Mouse (Mus musculus): ENCODE measurements around the gene Rsf1. TPM values are rescaled to one million over a fixed set of nuclear protein-coding genes. Genes with fewer than 3 reads are reported as not detected.

Rsf1 gene
- polyA plus RNA-seq, 1 experiment from 2014 or later = 19.4 TPM

GRCm38 (mm10) chr7:97707123-97707522 is 127.4 kb downstream of the Rsf1 start:
- Histone ChIP-seq H3K36me3 (ENCODE audit: insufficient read depth) (peaks cover 14% of the 10 kb centered on the region), H3K9ac (no peak overlapping the region), H3K27ac (ENCODE audit: low read depth) (no peak overlapping the region), H3K27me3 (ENCODE audit: insufficient read depth, low read length) (no peaks in the 10 kb centered on the region), H3K9me3 (ENCODE audit: low read depth, low read length) (no peaks in the 10 kb centered on the region), H3K4me3 (ENCODE audit: low read depth, low read length) (no peak overlapping the region), H3K4me1 (ENCODE audit: insufficient read depth) (no peaks in the 10 kb centered on the region), H3K4me2 (no peak overlapping the region)
- WGBS = 78% methylated on average over 4 of the region's 4 CpGs
- no peak for TF ChIP-seq CTCF (IDR thresholded peaks at IDR 0.05; ENCODE audit: low read depth)
- ATAC-seq (ENCODE audit: insufficient read depth) (no peak), DNase-seq (no peak)

DNA sequence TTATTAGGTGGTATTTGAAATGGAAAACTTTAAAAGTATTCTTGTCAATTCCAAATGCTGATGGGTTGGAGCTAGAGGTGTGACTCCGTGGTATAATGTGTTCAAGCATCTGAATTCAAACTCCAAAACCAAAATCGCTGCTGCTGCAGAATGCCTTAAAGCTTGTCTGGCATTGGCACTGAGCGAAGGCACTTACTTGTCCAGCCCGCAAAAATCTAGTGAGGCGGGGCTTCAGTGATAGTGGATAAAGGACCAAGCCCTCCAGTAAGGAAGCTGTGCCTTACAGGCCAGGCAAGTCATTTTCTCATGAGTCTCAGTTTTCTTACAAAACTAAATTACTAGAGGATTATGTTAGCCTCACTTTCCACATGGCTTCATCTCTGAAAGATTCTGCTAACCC is 128.1 kb downstream of the Rsf1 start:
- Histone ChIP-seq H3K9ac (no peak overlapping the region), H3K27ac (ENCODE audit: low read depth) (no peak overlapping the region), H3K4me3 (ENCODE audit: low read depth, low read length) (no peak overlapping the region), H3K4me1 (ENCODE audit: insufficient read depth) (no peaks in the 10 kb centered on the region), H3K36me3 (ENCODE audit: insufficient read depth) (peaks cover 21% of the 10 kb centered on the region), H3K4me2 (no peak overlapping the region), H3K9me3 (ENCODE audit: low read depth, low read length) (no peaks in the 10 kb centered on the region), H3K27me3 (ENCODE audit: insufficient read depth, low read length) (no peaks in the 10 kb centered on the region)
- no peak for DNase-seq
- TF ChIP-seq CTCF (IDR thresholded peaks at IDR 0.05; ENCODE audit: low read depth) = no peak
- 82% methylated on average over 5 of the region's 5 CpGs for WGBS
- ATAC-seq (ENCODE audit: insufficient read depth) = no peak

DNA sequence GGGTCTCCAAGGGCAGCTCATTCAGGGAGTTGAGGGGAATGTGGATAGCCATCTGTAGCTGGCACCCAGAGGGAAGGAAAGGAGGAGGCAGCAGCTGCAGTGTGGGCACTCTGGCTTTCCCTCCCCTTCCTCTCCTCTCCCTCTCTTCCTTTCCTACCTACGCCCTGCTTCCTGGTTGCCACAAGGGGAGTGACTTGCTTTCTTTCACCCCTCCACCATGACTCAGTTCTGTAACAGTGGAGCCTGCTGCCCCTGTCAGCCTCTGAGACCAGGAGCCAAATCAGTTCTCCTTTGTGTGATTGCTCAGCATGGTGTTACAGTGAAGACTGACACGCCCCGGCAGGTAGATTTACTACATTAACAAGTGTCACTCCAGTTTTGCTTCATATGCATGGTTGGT is 129.5 kb downstream of the Rsf1 start:
- H3K27ac ChIP-seq (ENCODE audit: low read depth) = no peak overlapping the region
- H3K9me3 ChIP-seq (ENCODE audit: low read depth, low read length) = no peaks in the 10 kb centered on the region
- no peak for TF ChIP-seq CTCF (IDR thresholded peaks at IDR 0.05; ENCODE audit: low read depth)
- H3K4me3 ChIP-seq (ENCODE audit: low read depth, low read length) = no peak overlapping the region
- ATAC-seq (ENCODE audit: insufficient read depth) = no peak
- H3K27me3 ChIP-seq (ENCODE audit: insufficient read depth, low read length) = no peaks in the 10 kb centered on the region
- no peaks in the 10 kb centered on the region for H3K4me1 ChIP-seq (ENCODE audit: insufficient read depth)
- no peak overlapping the region for H3K4me2 ChIP-seq
- WGBS = 91% methylated on average over 3 of the region's 3 CpGs
- peaks cover 31% of the 10 kb centered on the region for H3K36me3 ChIP-seq (ENCODE audit: insufficient read depth)
- no peak for DNase-seq
- no peak overlapping the region for H3K9ac ChIP-seq

GRCm38 (mm10) chr7:97714651-97715050 is 135.0 kb downstream of the Rsf1 start:
- Histone ChIP-seq H3K9me3 (ENCODE audit: low read depth, low read length) (no peaks in the 10 kb centered on the region), H3K4me3 (ENCODE audit: low read depth, low read length) (no peak overlapping the region), H3K27ac (ENCODE audit: low read depth) (no peak overlapping the region), H3K4me1 (ENCODE audit: insufficient read depth) (no peaks in the 10 kb centered on the region), H3K36me3 (ENCODE audit: insufficient read depth) (peaks cover 72% of the 10 kb centered on the region), H3K9ac (no peak overlapping the region), H3K27me3 (ENCODE audit: insufficient read depth, low read length) (no peaks in the 10 kb centered on the region), H3K4me2 (no peak overlapping the region)
- 97% methylated on average over 5 of the region's 5 CpGs for WGBS
- no peak for DNase-seq
- no peak for TF ChIP-seq CTCF (IDR thresholded peaks at IDR 0.05; ENCODE audit: low read depth)
- ATAC-seq (ENCODE audit: insufficient read depth) = no peak

DNA sequence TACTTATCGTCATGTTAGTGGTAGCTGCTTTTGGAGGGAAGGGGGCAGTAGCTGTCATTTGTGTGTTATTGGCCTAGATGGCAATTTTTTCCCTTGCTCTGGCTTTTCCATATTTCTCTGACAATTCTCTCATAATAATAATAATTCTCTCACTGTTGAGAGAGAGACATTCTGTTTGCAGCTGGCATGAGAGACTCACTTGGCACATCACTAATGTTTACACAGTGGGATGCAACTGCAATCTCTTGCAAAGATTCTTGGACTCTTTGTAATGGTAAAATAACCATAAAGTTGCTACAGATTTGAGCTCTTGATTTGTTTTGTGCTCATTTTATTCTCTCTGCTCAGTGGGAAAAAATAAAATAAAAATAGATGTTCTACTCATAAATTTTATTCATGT is 137.6 kb downstream of the Rsf1 start:
- no peak for DNase-seq
- Histone ChIP-seq H3K36me3 (ENCODE audit: insufficient read depth) (peaks cover 82% of the 10 kb centered on the region), H3K9me3 (ENCODE audit: low read depth, low read length) (no peaks in the 10 kb centered on the region), H3K27ac (ENCODE audit: low read depth) (no peak overlapping the region), H3K4me1 (ENCODE audit: insufficient read depth) (no peaks in the 10 kb centered on the region), H3K4me2 (no peak overlapping the region), H3K27me3 (ENCODE audit: insufficient read depth, low read length) (no peaks in the 10 kb centered on the region), H3K9ac (no peak overlapping the region), H3K4me3 (ENCODE audit: low read depth, low read length) (no peak overlapping the region)
- WGBS = 85% methylated on average over 1 of the region's 1 CpGs
- no peak for ATAC-seq (ENCODE audit: insufficient read depth)
- no peak for TF ChIP-seq CTCF (IDR thresholded peaks at IDR 0.05; ENCODE audit: low read depth)

- WGBS = 83% methylated on average over 5 of the region's 5 CpGs
- DNase-seq = no peak
- Histone ChIP-seq H3K9ac (no peak overlapping the region), H3K9me3 (ENCODE audit: low read depth, low read length) (no peaks in the 10 kb centered on the region), H3K4me1 (ENCODE audit: insufficient read depth) (no peaks in the 10 kb centered on the region), H3K27me3 (ENCODE audit: insufficient read depth, low read length) (no peaks in the 10 kb centered on the region), H3K36me3 (ENCODE audit: insufficient read depth) (peaks cover 76% of the 10 kb centered on the region), H3K27ac (ENCODE audit: low read depth) (no peak overlapping the region), H3K4me3 (ENCODE audit: low read depth, low read length) (no peak overlapping the region), H3K4me2 (no peak overlapping the region)
- no peak for TF ChIP-seq CTCF (IDR thresholded peaks at IDR 0.05; ENCODE audit: low read depth)
- ATAC-seq (ENCODE audit: insufficient read depth) = no peak
These were observed 139.4 kb downstream of the Rsf1 start for GRCm38 (mm10) chr7:97719078-97719477.

DNA sequence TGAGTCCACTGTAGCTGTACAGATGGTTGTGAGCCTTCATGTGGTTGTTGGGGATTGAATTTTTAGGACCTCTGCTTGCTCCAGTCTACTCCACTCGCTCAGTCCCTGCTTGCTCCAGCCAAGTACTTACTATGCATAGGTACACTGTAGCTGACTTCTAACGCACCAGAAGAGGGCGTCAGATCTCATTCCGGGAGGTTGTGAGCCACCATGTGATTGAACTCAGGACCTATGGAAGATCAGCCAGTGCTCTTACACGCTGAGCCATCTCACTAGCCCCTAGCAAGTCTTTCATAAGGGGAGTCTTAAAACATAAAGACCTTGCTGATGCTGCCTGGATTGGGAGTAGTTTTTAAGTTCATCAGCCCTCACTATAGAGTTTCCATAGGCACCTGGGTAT is 140.4 kb downstream of the Rsf1 start:
- TF ChIP-seq CTCF (IDR thresholded peaks at IDR 0.05; ENCODE audit: low read depth) = no peak
- WGBS = 82% methylated on average over 5 of the region's 5 CpGs
- no peak for ATAC-seq (ENCODE audit: insufficient read depth)
- Histone ChIP-seq H3K4me2 (no peak overlapping the region), H3K9ac (no peak overlapping the region), H3K4me3 (ENCODE audit: low read depth, low read length) (no peak overlapping the region), H3K27ac (ENCODE audit: low read depth) (no peak overlapping the region), H3K27me3 (ENCODE audit: insufficient read depth, low read length) (no peaks in the 10 kb centered on the region), H3K9me3 (ENCODE audit: low read depth, low read length) (no peaks in the 10 kb centered on the region), H3K36me3 (ENCODE audit: insufficient read depth) (peaks cover 65% of the 10 kb centered on the region), H3K4me1 (ENCODE audit: insufficient read depth) (no peaks in the 10 kb centered on the region)
- DNase-seq = no peak
